Mouse (Mus musculus): ENCODE measurements at regions not wholly inside any gene's neighbourhood (a gene's known extent, or its start where the extent isn't known, plus 50 kb on each side); places are given as distances from the start of the nearest gene placed in this dataset.

DNA sequence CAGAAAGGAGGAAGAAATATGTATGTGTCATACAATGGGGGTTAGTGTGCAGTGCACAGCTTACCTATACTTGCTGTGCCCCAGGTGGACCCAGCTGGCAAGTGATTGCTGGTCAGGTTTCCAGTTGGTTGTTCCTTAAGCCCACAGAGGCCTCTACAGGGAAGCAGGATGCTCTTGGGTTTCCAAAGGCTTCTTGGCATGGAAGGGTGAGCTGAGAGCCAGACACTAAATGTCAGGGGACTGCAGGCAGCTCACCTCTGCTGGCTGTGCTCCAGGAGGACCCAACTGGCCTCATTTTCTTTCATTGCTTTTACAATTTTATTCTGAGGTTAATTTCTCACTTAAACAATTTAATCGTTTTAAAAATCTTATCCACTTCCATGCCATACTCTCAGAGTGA is 108.1 kb downstream of the Gm10184 start:
- no peaks in the 10 kb centered on the region for H3K36me3 ChIP-seq
- no peaks in the 10 kb centered on the region for H3K27me3 ChIP-seq
- no peak overlapping the region for H3K4me3 ChIP-seq
- H3K27ac ChIP-seq = no peak overlapping the region
- no peaks in the 10 kb centered on the region for H3K9me3 ChIP-seq
- H3K4me2 ChIP-seq (replicated peaks) = no peak overlapping the region
- no peak overlapping the region for H3K9ac ChIP-seq
- H3K4me1 ChIP-seq = no peaks in the 10 kb centered on the region
- WGBS = 82% methylated on average over 1 of the region's 1 CpGs
- no peak for ATAC-seq (ENCODE audit: insufficient number of reproducible peaks, insufficient read depth, low FRiP score, low TSS enrichment)

DNA sequence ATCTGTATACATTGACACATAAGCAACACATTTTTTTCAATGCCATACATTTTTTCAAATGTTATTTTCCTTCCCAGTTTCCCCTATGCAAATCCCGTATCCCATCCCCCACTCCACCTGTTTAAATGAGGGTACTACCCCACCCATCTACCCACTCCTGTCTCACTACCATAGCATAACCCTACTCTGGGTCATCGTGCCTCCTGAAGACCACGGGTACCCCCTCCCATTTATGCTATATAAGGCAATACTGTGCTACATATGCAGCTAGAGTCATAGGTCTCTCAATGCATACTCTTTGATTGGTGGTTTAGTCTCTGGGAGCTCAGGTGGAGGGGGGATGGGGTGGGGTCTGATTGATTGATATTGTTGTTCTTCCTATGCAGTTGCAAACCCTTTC is 132.7 kb downstream of the Gm10184 start:
- 79% methylated on average over 3 of the region's 3 CpGs for WGBS
- Histone ChIP-seq H3K27ac (no peak overlapping the region), H3K9ac (no peak overlapping the region), H3K4me1 (no peaks in the 10 kb centered on the region), H3K36me3 (no peaks in the 10 kb centered on the region), H3K4me2 (replicated peaks) (no peak overlapping the region), H3K9me3 (no peaks in the 10 kb centered on the region), H3K27me3 (no peaks in the 10 kb centered on the region), H3K4me3 (no peak overlapping the region)
- 0 out of 2 replicates have a peak, but pooled peaks have one; percentile 72 for ATAC-seq (ENCODE audit: insufficient number of reproducible peaks, insufficient read depth, low FRiP score, low TSS enrichment)

- H3K9ac ChIP-seq = no peak overlapping the region
- H3K27me3 ChIP-seq = no peaks in the 10 kb centered on the region
- no peaks in the 10 kb centered on the region for H3K4me1 ChIP-seq
- no peaks in the 10 kb centered on the region for H3K9me3 ChIP-seq
- WGBS = 64% methylated on average over 1 of the region's 1 CpGs
- H3K27ac ChIP-seq = no peak overlapping the region
- H3K4me2 ChIP-seq (replicated peaks) = no peak overlapping the region
- H3K4me3 ChIP-seq = no peak overlapping the region
- no peak for ATAC-seq (ENCODE audit: insufficient number of reproducible peaks, insufficient read depth, low FRiP score, low TSS enrichment)
- no peaks in the 10 kb centered on the region for H3K36me3 ChIP-seq
Observed at GRCm38 (mm10) chr17:89766229-89766875, 143.9 kb downstream of the Gm10184 start.

DNA sequence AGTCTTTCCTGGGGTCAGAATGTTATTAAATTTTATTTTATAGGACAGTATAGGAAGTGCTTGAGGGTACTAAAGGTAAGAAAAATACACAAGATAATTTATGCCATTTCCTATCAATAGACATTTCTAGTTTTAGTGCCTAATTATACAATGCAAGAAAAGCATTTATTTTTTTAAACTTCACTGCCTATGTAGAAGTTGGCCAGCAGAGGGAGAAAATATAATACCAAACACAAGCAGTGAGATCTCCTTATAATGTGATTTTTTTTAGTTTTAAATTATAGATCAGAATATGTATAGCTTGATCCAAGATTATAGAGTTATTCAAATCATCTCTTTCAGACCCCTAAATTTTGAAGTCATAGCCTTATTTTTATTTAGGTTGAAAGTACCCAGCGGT is 172.8 kb downstream of the Gm10184 start:
- H3K4me2 ChIP-seq (replicated peaks) = no peak overlapping the region
- no peak for ATAC-seq (ENCODE audit: insufficient number of reproducible peaks, insufficient read depth, low FRiP score, low TSS enrichment)
- no peaks in the 10 kb centered on the region for H3K4me1 ChIP-seq
- no peak overlapping the region for H3K27ac ChIP-seq
- no peak overlapping the region for H3K4me3 ChIP-seq
- H3K27me3 ChIP-seq = no peaks in the 10 kb centered on the region
- no peak overlapping the region for H3K9ac ChIP-seq
- no peaks in the 10 kb centered on the region for H3K36me3 ChIP-seq
- WGBS = 87% methylated on average over 1 of the region's 1 CpGs
- H3K9me3 ChIP-seq = no peaks in the 10 kb centered on the region

DNA sequence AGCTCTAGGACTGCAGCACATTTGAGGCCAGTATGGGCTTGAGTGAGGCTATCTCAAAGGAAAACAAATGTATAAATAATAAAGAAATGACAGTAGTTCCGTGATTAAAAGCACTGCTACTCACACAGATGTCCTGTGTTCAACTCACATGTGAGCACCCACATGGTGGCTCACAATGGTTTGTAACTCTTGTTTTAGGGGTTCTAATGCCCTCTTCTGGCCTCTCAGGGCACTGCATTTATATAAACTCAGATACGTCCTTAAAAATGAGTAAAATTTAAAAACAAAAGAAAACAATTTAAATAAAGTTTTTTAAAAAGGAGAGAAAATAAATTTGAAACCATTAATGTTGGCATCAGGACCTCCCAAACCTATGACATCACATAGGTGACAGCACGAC is 184.7 kb downstream of the Gm10184 start:
- Histone ChIP-seq H3K9ac (no peak overlapping the region), H3K4me2 (replicated peaks) (no peak overlapping the region), H3K4me3 (no peak overlapping the region), H3K36me3 (no peaks in the 10 kb centered on the region), H3K4me1 (no peaks in the 10 kb centered on the region), H3K27ac (no peak overlapping the region), H3K9me3 (no peaks in the 10 kb centered on the region), H3K27me3 (no peaks in the 10 kb centered on the region)
- no peak for ATAC-seq (ENCODE audit: insufficient number of reproducible peaks, insufficient read depth, low FRiP score, low TSS enrichment)
- WGBS = 61% methylated on average over 3 of the region's 3 CpGs

- H3K4me2 ChIP-seq (replicated peaks) = no peak overlapping the region
- H3K9ac ChIP-seq = no peak overlapping the region
- H3K4me3 ChIP-seq = no peak overlapping the region
- H3K27me3 ChIP-seq = no peaks in the 10 kb centered on the region
- WGBS = 76% methylated on average over 3 of the region's 3 CpGs
- no peak overlapping the region for H3K27ac ChIP-seq
- ATAC-seq (ENCODE audit: insufficient number of reproducible peaks, insufficient read depth, low FRiP score, low TSS enrichment) = no peak
- no peaks in the 10 kb centered on the region for H3K36me3 ChIP-seq
- H3K9me3 ChIP-seq = no peaks in the 10 kb centered on the region
- no peaks in the 10 kb centered on the region for H3K4me1 ChIP-seq
Observed at GRCm38 (mm10) chr17:89681798-89682197, 228.5 kb downstream of the Gm10184 start.

- H3K4me2 ChIP-seq (replicated peaks) = no peak overlapping the region
- no peak overlapping the region for H3K9ac ChIP-seq
- H3K36me3 ChIP-seq = no peaks in the 10 kb centered on the region
- H3K27ac ChIP-seq = no peak overlapping the region
- H3K4me3 ChIP-seq = no peak overlapping the region
- no peaks in the 10 kb centered on the region for H3K9me3 ChIP-seq
- no peaks in the 10 kb centered on the region for H3K27me3 ChIP-seq
- no peaks in the 10 kb centered on the region for H3K4me1 ChIP-seq
- no peak for ATAC-seq (ENCODE audit: insufficient number of reproducible peaks, insufficient read depth, low FRiP score, low TSS enrichment)
- 72% methylated on average over 4 of the region's 4 CpGs for WGBS
Observed at GRCm38 (mm10) chr17:89658326-89658725, 251.9 kb downstream of the Gm10184 start.

GRCm38 (mm10) chr17:89656211-89656610 is 254.0 kb downstream of the Gm10184 start:
- Histone ChIP-seq H3K9me3 (no peaks in the 10 kb centered on the region), H3K9ac (no peak overlapping the region), H3K27me3 (no peaks in the 10 kb centered on the region), H3K4me2 (replicated peaks) (no peak overlapping the region), H3K36me3 (no peaks in the 10 kb centered on the region), H3K4me1 (no peaks in the 10 kb centered on the region), H3K27ac (no peak overlapping the region), H3K4me3 (no peak overlapping the region)
- WGBS = 80% methylated on average over 4 of the region's 4 CpGs
- ATAC-seq (ENCODE audit: insufficient number of reproducible peaks, insufficient read depth, low FRiP score, low TSS enrichment) = no peak

- Histone ChIP-seq H3K4me2 (replicated peaks) (no peak overlapping the region), H3K4me1 (no peaks in the 10 kb centered on the region), H3K9me3 (no peaks in the 10 kb centered on the region), H3K27me3 (no peaks in the 10 kb centered on the region), H3K9ac (no peak overlapping the region), H3K4me3 (no peak overlapping the region), H3K27ac (no peak overlapping the region), H3K36me3 (no peaks in the 10 kb centered on the region)
- WGBS = 70% methylated on average over 5 of the region's 5 CpGs
- ATAC-seq (ENCODE audit: insufficient number of reproducible peaks, insufficient read depth, low FRiP score, low TSS enrichment) = no peak
Observed at GRCm38 (mm10) chr17:89654089-89654813, 256.0 kb downstream of the Gm10184 start.

DNA sequence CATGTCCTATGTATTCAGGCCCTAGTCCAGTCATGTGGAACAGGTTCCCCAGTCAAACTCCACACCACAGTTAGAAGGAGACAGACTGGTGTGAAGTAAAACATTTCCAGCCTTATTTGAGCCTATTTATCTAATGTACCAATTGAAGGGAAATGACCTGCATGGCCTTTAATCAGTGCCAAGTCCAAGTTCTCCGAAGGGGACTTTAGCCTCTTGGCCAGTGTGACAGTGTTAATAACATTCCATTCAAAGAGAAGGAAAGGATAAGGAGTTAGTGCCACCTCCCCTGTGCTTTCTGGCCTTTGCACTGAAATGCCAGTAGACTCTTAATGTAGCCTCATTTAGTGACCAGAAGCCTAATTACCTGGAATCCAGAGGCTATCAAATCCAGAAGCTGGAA is 264.2 kb downstream of the Gm10184 start:
- H3K27ac ChIP-seq = no peak overlapping the region
- no peak overlapping the region for H3K4me3 ChIP-seq
- no peak overlapping the region for H3K9ac ChIP-seq
- H3K36me3 ChIP-seq = no peaks in the 10 kb centered on the region
- H3K27me3 ChIP-seq = no peaks in the 10 kb centered on the region
- H3K9me3 ChIP-seq = no peaks in the 10 kb centered on the region
- H3K4me1 ChIP-seq = no peaks in the 10 kb centered on the region
- WGBS = 46% methylated on average over 1 of the region's 1 CpGs
- ATAC-seq (ENCODE audit: insufficient number of reproducible peaks, insufficient read depth, low FRiP score, low TSS enrichment) = no peak
- no peak overlapping the region for H3K4me2 ChIP-seq (replicated peaks)
